Mouse (Mus musculus) skeletal muscle tissue, adult 2 months (tissue): ENCODE results near the gene Zcwpw1.
A peak's percentile ranks its signal among the peaks of the same experiment; 100 is the strongest.

Experiments
- DNase-seq: peaks from one replicate; pipeline ENCODE4 v3.0.0-alpha.2; 2012; ENCODE audit warnings: low read depth, low spot score

The Zcwpw1 gene

GRCm38 (mm10) chr5:137784546-137784945, 3.1 kb upstream of the Zcwpw1 start:
- no peak for DNase-seq

- no peak for DNase-seq
Measured at GRCm38 (mm10) chr5:137785164-137786031, 2.2 kb upstream of the Zcwpw1 start.

- DNase-seq: peak; percentile 100
Measured at GRCm38 (mm10) chr5:137786109-137786942, 1.3 kb upstream of the Zcwpw1 start.

- peak; percentile 39 for DNase-seq
Measured at GRCm38 (mm10) chr5:137788171-137788570, 573 bp downstream of the Zcwpw1 start.

- no peak for DNase-seq
Measured at GRCm38 (mm10) chr5:137788946-137789531, 1.4 kb downstream of the Zcwpw1 start.

GRCm38 (mm10) chr5:137791553-137791952, 4.0 kb downstream of the Zcwpw1 start:
- DNase-seq: no peak

GRCm38 (mm10) chr5:137796606-137797005, 9.0 kb downstream of the Zcwpw1 start:
- DNase-seq: no peak

GRCm38 (mm10) chr5:137800917-137801316, 13.3 kb downstream of the Zcwpw1 start:
- DNase-seq: no peak

GRCm38 (mm10) chr5:137806158-137806557, 18.6 kb downstream of the Zcwpw1 start:
- DNase-seq: no peak

GRCm38 (mm10) chr5:137808316-137808715, 20.7 kb downstream of the Zcwpw1 start:
- no peak for DNase-seq

- no peak for DNase-seq
Measured at GRCm38 (mm10) chr5:137817466-137818222, 30.0 kb downstream of the Zcwpw1 start.

GRCm38 (mm10) chr5:137822126-137822525, 34.5 kb downstream of the Zcwpw1 start:
- no peak for DNase-seq

GRCm38 (mm10) chr5:137822602-137823001, 35.0 kb downstream of the Zcwpw1 start:
- peak; percentile 29 for DNase-seq

GRCm38 (mm10) chr5:137823455-137824045, 36.0 kb downstream of the Zcwpw1 start:
- DNase-seq: no peak

GRCm38 (mm10) chr5:137825030-137825429, 37.4 kb downstream of the Zcwpw1 start:
- no peak for DNase-seq

- DNase-seq: no peak
Measured at GRCm38 (mm10) chr5:137825971-137826370, 38.4 kb downstream of the Zcwpw1 start.

- DNase-seq: no peak
Measured at GRCm38 (mm10) chr5:137826421-137826820, 38.8 kb downstream of the Zcwpw1 start.

GRCm38 (mm10) chr5:137828694-137829093, 41.1 kb downstream of the Zcwpw1 start:
- no peak for DNase-seq

GRCm38 (mm10) chr5:137830238-137830637, 42.6 kb downstream of the Zcwpw1 start:
- DNase-seq: no peak

- no peak for DNase-seq
Measured at GRCm38 (mm10) chr5:137831106-137831505, 43.5 kb downstream of the Zcwpw1 start.

- DNase-seq: no peak
Measured at GRCm38 (mm10) chr5:137831506-137831905, 43.9 kb downstream of the Zcwpw1 start.
